Mouse (Mus musculus): ENCODE measurements around the gene Cbx3. TPM values are rescaled to one million over a fixed set of nuclear protein-coding genes. Genes with fewer than 3 reads are reported as not detected.

Gene Cbx3
- polyA plus RNA-seq, 2 experiments = 50.6 to 264 TPM

DNA sequence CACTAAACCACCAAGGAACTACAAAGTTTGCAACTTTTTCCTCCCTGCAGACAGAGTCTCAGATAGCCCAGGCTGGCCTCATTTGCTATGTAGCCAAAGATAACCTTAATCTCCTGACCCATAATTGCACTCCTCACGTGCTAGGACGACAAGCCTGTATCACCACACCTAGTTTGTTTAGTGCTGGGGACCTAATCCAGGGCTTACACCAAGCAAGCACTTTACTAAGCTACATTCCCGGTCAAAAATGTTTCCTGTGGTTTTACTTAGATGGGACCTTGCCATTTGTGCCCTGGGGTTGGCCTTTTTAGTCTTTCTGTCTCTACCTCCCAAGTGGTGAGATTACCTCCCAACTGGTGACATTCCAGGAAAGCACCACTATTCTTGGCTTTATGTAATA is 15.2 kb upstream of the Cbx3 start:
- Histone ChIP-seq H3K27ac (no peak overlapping the region), H3K36me3 (replicated peaks; ENCODE audit: control insufficient read depth, insufficient read depth, low read depth) (peaks cover 20% of the 10 kb centered on the region), H3K27me3 (ENCODE audit: control insufficient read depth, insufficient read depth, low read length) (no peaks in the 10 kb centered on the region), H3K4me2 (ENCODE audit: low read depth) (no peak overlapping the region), H3K9me3 (ENCODE audit: control insufficient read depth, low read length) (no peaks in the 10 kb centered on the region), H3K4me3 (ENCODE audit: insufficient read depth in 1 of 2, low read depth in 2 of 2, low read length in 2 of 2) (no peak overlapping the region), H3K4me1 (replicated peaks; ENCODE audit: control insufficient read depth in 2 of 2, insufficient read depth in 2 of 2, low read length in 1 of 2) (peaks cover 0 to 4% of the 10 kb centered on the region in 2 experiments; a peak in 1 of 4 replicates), H3K9ac (replicated peaks) (no peak overlapping the region)
- no peak for DNase-seq (ENCODE audit: low read depth in 3 of 3, low spot score in 3 of 3)
- ATAC-seq (ENCODE audit: insufficient read depth) = no peak
- no peak for TF ChIP-seq EP300 (IDR thresholded peaks at IDR 0.05; ENCODE audit: low read depth)
- no peak for TF ChIP-seq CTCF (IDR thresholded peaks at IDR 0.05; ENCODE audit: low read depth)
- 15% methylated on average over 3 of the region's 3 CpGs for WGBS (ENCODE audit: insufficient replicate concordance)

GRCm38 (mm10) chr6:51456198-51456597 is 14.0 kb upstream of the Cbx3 start:
- no peak for DNase-seq (ENCODE audit: low read depth in 3 of 3, low spot score in 3 of 3)
- no peak overlapping the region for H3K4me3 ChIP-seq (ENCODE audit: insufficient read depth in 1 of 2, low read depth in 2 of 2, low read length in 2 of 2)
- no peaks in the 10 kb centered on the region for H3K9me3 ChIP-seq (ENCODE audit: control insufficient read depth, low read length)
- peaks cover 29% of the 10 kb centered on the region for H3K36me3 ChIP-seq (replicated peaks; ENCODE audit: control insufficient read depth, insufficient read depth, low read depth)
- H3K4me1 ChIP-seq (replicated peaks; ENCODE audit: control insufficient read depth in 2 of 2, insufficient read depth in 2 of 2, low read length in 1 of 2) = peaks cover 0 to 4% of the 10 kb centered on the region in 2 experiments; a peak in 1 of 4 replicates
- no peak overlapping the region for H3K27ac ChIP-seq
- H3K27me3 ChIP-seq (ENCODE audit: control insufficient read depth, insufficient read depth, low read length) = no peaks in the 10 kb centered on the region
- H3K4me2 ChIP-seq (ENCODE audit: low read depth) = no peak overlapping the region
- 69% methylated on average over 1 of the region's 1 CpGs for WGBS (ENCODE audit: insufficient replicate concordance)
- ATAC-seq (ENCODE audit: insufficient read depth) = no peak
- no peak overlapping the region for H3K9ac ChIP-seq (replicated peaks)
- TF ChIP-seq EP300 (IDR thresholded peaks at IDR 0.05; ENCODE audit: low read depth) (no peak), CTCF (IDR thresholded peaks at IDR 0.05; ENCODE audit: low read depth) (no peak)

DNA sequence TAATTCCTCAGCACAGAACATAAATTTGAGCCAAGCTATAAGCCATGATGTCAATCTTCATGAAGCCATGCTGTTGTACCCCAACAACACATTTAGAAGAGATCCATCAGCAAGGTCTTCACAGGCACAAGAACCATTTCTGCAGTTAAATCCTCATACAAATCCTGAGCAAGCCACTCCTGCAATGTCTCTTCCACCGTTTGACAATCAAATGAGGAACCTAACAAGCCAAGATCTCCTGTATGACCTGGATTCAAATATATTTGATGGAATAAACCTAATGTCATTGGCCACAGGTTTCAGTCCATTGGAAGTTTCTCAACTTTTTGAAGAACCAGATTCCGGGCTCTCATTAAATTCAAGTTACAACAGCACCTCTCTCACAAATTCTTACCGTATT is 12.9 kb upstream of the Cbx3 start:
- Histone ChIP-seq H3K27me3 (ENCODE audit: control insufficient read depth, insufficient read depth, low read length) (no peaks in the 10 kb centered on the region), H3K27ac (no peak overlapping the region; the same call in 1 of the 2 replicates), H3K4me2 (ENCODE audit: low read depth) (no peak overlapping the region), H3K36me3 (replicated peaks; ENCODE audit: control insufficient read depth, insufficient read depth, low read depth) (peaks cover 38% of the 10 kb centered on the region), H3K9ac (replicated peaks) (no peak overlapping the region), H3K4me1 (replicated peaks; ENCODE audit: control insufficient read depth in 2 of 2, insufficient read depth in 2 of 2, low read length in 1 of 2) (peaks cover 0 to 4% of the 10 kb centered on the region in 2 experiments; a peak in 1 of 4 replicates), H3K4me3 (ENCODE audit: insufficient read depth in 1 of 2, low read depth in 2 of 2, low read length in 2 of 2) (no peak overlapping the region), H3K9me3 (ENCODE audit: control insufficient read depth, low read length) (no peaks in the 10 kb centered on the region)
- ATAC-seq (ENCODE audit: insufficient read depth) (no peak), DNase-seq (ENCODE audit: low read depth in 3 of 3, low spot score in 3 of 3) (no peak)
- 58% methylated on average over 3 of the region's 3 CpGs for WGBS (ENCODE audit: insufficient replicate concordance)
- no peak for TF ChIP-seq EP300 (IDR thresholded peaks at IDR 0.05; ENCODE audit: low read depth)
- TF ChIP-seq CTCF (IDR thresholded peaks at IDR 0.05; ENCODE audit: low read depth) = no peak

GRCm38 (mm10) chr6:51457770-51458387 is 12.3 kb upstream of the Cbx3 start:
- Histone ChIP-seq H3K27ac (no peak overlapping the region), H3K9me3 (ENCODE audit: control insufficient read depth, low read length) (no peaks in the 10 kb centered on the region), H3K4me2 (ENCODE audit: low read depth) (no peak overlapping the region), H3K36me3 (replicated peaks; ENCODE audit: control insufficient read depth, insufficient read depth, low read depth) (peaks cover 42% of the 10 kb centered on the region), H3K4me3 (ENCODE audit: insufficient read depth in 1 of 2, low read depth in 2 of 2, low read length in 2 of 2) (no peak overlapping the region), H3K4me1 (replicated peaks; ENCODE audit: control insufficient read depth in 2 of 2, insufficient read depth in 2 of 2, low read length in 1 of 2) (peaks cover 0 to 4% of the 10 kb centered on the region in 2 experiments; a peak in 1 of 4 replicates), H3K27me3 (ENCODE audit: control insufficient read depth, insufficient read depth, low read length) (no peaks in the 10 kb centered on the region), H3K9ac (replicated peaks) (no peak overlapping the region)
- no peak for DNase-seq (ENCODE audit: low read depth in 3 of 3, low spot score in 3 of 3)
- ATAC-seq (ENCODE audit: insufficient read depth) = no peak
- 60% methylated on average over 8 of the region's 8 CpGs for WGBS (ENCODE audit: insufficient replicate concordance)
- TF ChIP-seq EP300 (IDR thresholded peaks at IDR 0.05; ENCODE audit: low read depth) (no peak), CTCF (IDR thresholded peaks at IDR 0.05; ENCODE audit: low read depth) (no peak)

GRCm38 (mm10) chr6:51458925-51459312 is 11.2 kb upstream of the Cbx3 start:
- no peaks in the 10 kb centered on the region for H3K27me3 ChIP-seq (ENCODE audit: control insufficient read depth, insufficient read depth, low read length)
- TF ChIP-seq CTCF (IDR thresholded peaks at IDR 0.05; ENCODE audit: low read depth) = no peak
- TF ChIP-seq EP300 (IDR thresholded peaks at IDR 0.05; ENCODE audit: low read depth) = no peak
- peaks cover 52% of the 10 kb centered on the region for H3K36me3 ChIP-seq (replicated peaks; ENCODE audit: control insufficient read depth, insufficient read depth, low read depth)
- no peak overlapping the region for H3K4me3 ChIP-seq (ENCODE audit: insufficient read depth in 1 of 2, low read depth in 2 of 2, low read length in 2 of 2)
- peak; percentile 17; the same call in 1 of the 2 replicates for ATAC-seq (ENCODE audit: insufficient read depth)
- WGBS (ENCODE audit: insufficient replicate concordance) = 26% methylated on average over 2 of the region's 2 CpGs
- DNase-seq (ENCODE audit: low read depth in 3 of 3, low spot score in 3 of 3) = no peak
- no peak overlapping the region for H3K4me2 ChIP-seq (ENCODE audit: low read depth)
- peaks cover 0 to 4% of the 10 kb centered on the region in 2 experiments; a peak in 1 of 4 replicates for H3K4me1 ChIP-seq (replicated peaks; ENCODE audit: control insufficient read depth in 2 of 2, insufficient read depth in 2 of 2, low read length in 1 of 2)
- no peak overlapping the region for H3K27ac ChIP-seq
- H3K9ac ChIP-seq (replicated peaks) = no peak overlapping the region
- no peaks in the 10 kb centered on the region for H3K9me3 ChIP-seq (ENCODE audit: control insufficient read depth, low read length)

Data from liver, embryonic 14.5 days (tissue).